Mouse (Mus musculus) forebrain, postnatal 0 days (tissue): ENCODE results near the gene Armc5. TPM values are rescaled to one million over a fixed set of nuclear protein-coding genes. Genes with fewer than 3 reads are reported as not detected.
A peak's percentile ranks its signal among the peaks of the same experiment; 100 is the strongest.

Experiments
- ATAC-seq: fragments of 200-750 bp; cut with Nextera tagmentation; 2 replicates; pipeline ENCODE4 v1.8.0; 2017; ENCODE audit warnings: mild to moderate bottlenecking, moderate library complexity
- DNase-seq: peaks from one replicate; pipeline ENCODE4 v3.0.0-alpha.2; 2015
- H3K27ac ChIP-seq: fragments of 300-500 bp; sonication (generic); 2 replicates; pipeline ENCODE4 v1.5.1; 2014; ENCODE audit warnings: low read depth, mild to moderate bottlenecking, antibody characterized with exemption, low read length, moderate library complexity, mixed read lengths
- H3K27me3 ChIP-seq: fragments of 300-500 bp; sonication (generic); 2 replicates; pipeline ENCODE4 v1.6.1; 2014; ENCODE audit warnings: mild to moderate bottlenecking, low read length, mixed read lengths; ENCODE audit not compliant: insufficient read depth
- H3K36me3 ChIP-seq: fragments of 300-500 bp; sonication (generic); 2 replicates; pipeline ENCODE4 v1.6.1; 2014; ENCODE audit warnings: mild to moderate bottlenecking, moderate library complexity; ENCODE audit not compliant: insufficient read depth
- H3K4me1 ChIP-seq: fragments of 300-500 bp; sonication (generic); 2 replicates; pipeline ENCODE4 v1.6.1; 2014; ENCODE audit warnings: antibody characterized with exemption; ENCODE audit not compliant: insufficient read depth
- H3K4me2 ChIP-seq: fragments of 300-500 bp; sonication (generic); 2 replicates; pipeline ENCODE4 v1.6.1; 2014; ENCODE audit warnings: low read depth, mild to moderate bottlenecking, moderate library complexity
- H3K4me3 ChIP-seq: fragments of 300-500 bp; sonication (generic); 2 replicates; pipeline ENCODE4 v1.5.1; 2014; ENCODE audit warnings: low read depth, low read length, mixed read lengths
- H3K9ac ChIP-seq: fragments of 300-500 bp; sonication (generic); 2 replicates; pipeline ENCODE4 v1.6.1; 2014; ENCODE audit warnings: mild to moderate bottlenecking
- H3K9me3 ChIP-seq: fragments of 300-500 bp; sonication (generic); 2 replicates; pipeline ENCODE4 v1.6.1; 2016; ENCODE audit warnings: low read length
- CTCF ChIP-seq: sonication (generic); IDR thresholded peaks from 2 replicates; pipeline ENCODE4 v1.5.1; 2016; ENCODE audit warnings: antibody characterized with exemption, control low read depth, low read depth
- WGBS: fragments of 180-500 bp; shearing (Covaris S2); extraction: QIAGEN DNeasy Blood & Tissue Kit; methylation state at CpG from one replicate; pipeline ENCODE4 v1.1.7; 2014; 5-methylcytosine and 5-hydroxymethylcytosine counted together
- polyA plus RNA-seq: library from polyadenylated mRNA; unstranded; fragments of >200 nt; fragmentation: Nextera tagmentation; extraction: Ambion mirVana; gene quantifications from 2 replicates; pipeline ENCODE4 v1.2.1, GENCODE M21; 2015
- total RNA-seq: library from RNA; depleted of rRNA; stranded (reverse); fragments of >200 nt; gene quantifications from 2 replicates; pipeline ENCODE4 v1.2.3, GENCODE M21; 2014

Armc5 gene
- total and polyA plus RNA-seq, 2 experiments from 2014 or later: 15.4 to 17.8 TPM

GRCm38 (mm10) chr7:128237927-128238778 is 1.0 kb downstream of the Armc5 start, which contains the start of gene 9130023H24Rik:
Gene 9130023H24Rik, minus strand, starts transcription at chr7:128238031.
- no peaks in the 10 kb centered on the region for H3K9me3 ChIP-seq

GRCm38 (mm10) chr7:128238991-128239390 is 1.8 kb downstream of the Armc5 start:
- Histone ChIP-seq H3K27me3 (no peaks in the 10 kb centered on the region), H3K9ac (no peak overlapping the region), H3K4me2 (peak overlapping the region; percentile 77), H3K4me3 (peak overlapping the region; percentile 77; the same call in 1 of the 2 replicates), H3K4me1 (no peaks in the 10 kb centered on the region; the same call in 1 of the 2 replicates), H3K27ac (no peak overlapping the region), H3K36me3 (peaks cover 23% of the 10 kb centered on the region), H3K9me3 (no peaks in the 10 kb centered on the region)
- WGBS: 23% methylated on average over 4 of the region's 4 CpGs
- TF ChIP-seq CTCF: peak; percentile 51
- ATAC-seq (no peak), DNase-seq (peak; percentile 35)

More at GRCm38 (mm10) chr7:128237927-128238778, 1.0 kb downstream of the Armc5 start, which contains the start of gene 9130023H24Rik:
- peak within 1 kb of the TSS; percentile 98 for H3K27ac ChIP-seq
- H3K4me2 ChIP-seq: peak within 1 kb of the TSS; percentile 77
- H3K4me1 ChIP-seq: no peaks in the 10 kb centered on the region; the same call in 1 of the 2 replicates
- DNase-seq (peak; percentile 100), ATAC-seq (peak; percentile 94)
- peak; percentile 62 for TF ChIP-seq CTCF
- peaks cover 21% of the 10 kb centered on the region for H3K36me3 ChIP-seq
- no peaks in the 10 kb centered on the region for H3K27me3 ChIP-seq
- peak within 1 kb of the TSS; percentile 77 for H3K4me3 ChIP-seq
- 2% methylated on average over 71 of the region's 72 CpGs for WGBS
- peak within 1 kb of the TSS; percentile 79 for H3K9ac ChIP-seq

- no peak for TF ChIP-seq CTCF
- Histone ChIP-seq H3K9me3 (no peaks in the 10 kb centered on the region), H3K4me3 (no peak overlapping the region), H3K4me1 (no peaks in the 10 kb centered on the region; the same call in 1 of the 2 replicates), H3K9ac (no peak overlapping the region), H3K27me3 (no peaks in the 10 kb centered on the region), H3K36me3 (peaks cover 34% of the 10 kb centered on the region), H3K4me2 (no peak overlapping the region), H3K27ac (no peak overlapping the region)
- 92% methylated on average over 27 of the region's 27 CpGs for WGBS
- ATAC-seq: no peak
- no peak for DNase-seq
Observed at GRCm38 (mm10) chr7:128240131-128240784, 3.1 kb downstream of the Armc5 start.

GRCm38 (mm10) chr7:128242331-128242730 is 5.2 kb downstream of the Armc5 start:
- Histone ChIP-seq H3K27ac (no peak overlapping the region), H3K9me3 (no peaks in the 10 kb centered on the region), H3K36me3 (peaks cover 34% of the 10 kb centered on the region), H3K27me3 (no peaks in the 10 kb centered on the region), H3K4me2 (no peak overlapping the region), H3K9ac (no peak overlapping the region), H3K4me1 (no peaks in the 10 kb centered on the region; the same call in 1 of the 2 replicates), H3K4me3 (no peak overlapping the region)
- 97% methylated on average over 16 of the region's 16 CpGs for whole genome bisulfite sequencing
- DNase-seq: no peak
- no peak for ATAC-seq
- no peak for TF ChIP-seq CTCF

GRCm38 (mm10) chr7:128243921-128244320 is 6.8 kb downstream of the Armc5 start:
- H3K27me3 ChIP-seq: no peaks in the 10 kb centered on the region
- no peak for TF ChIP-seq CTCF
- H3K4me3 ChIP-seq: no peak overlapping the region
- no peak for ATAC-seq
- H3K4me2 ChIP-seq: no peak overlapping the region
- H3K9me3 ChIP-seq: no peaks in the 10 kb centered on the region
- no peak for DNase-seq
- H3K36me3 ChIP-seq: peaks cover 34% of the 10 kb centered on the region
- 70% methylated on average over 10 of the region's 10 CpGs for WGBS
- no peaks in the 10 kb centered on the region; the same call in 1 of the 2 replicates for H3K4me1 ChIP-seq
- no peak overlapping the region for H3K9ac ChIP-seq
- no peak overlapping the region for H3K27ac ChIP-seq

GRCm38 (mm10) chr7:128244410-128245025 is 7.4 kb downstream of the Armc5 start:
- ATAC-seq: no peak
- H3K4me3 ChIP-seq: no peak overlapping the region

More at GRCm38 (mm10) chr7:128244410-128245025, 7.4 kb downstream of the Armc5 start:
- no peak for DNase-seq
- H3K9me3 ChIP-seq: no peaks in the 10 kb centered on the region
- no peak for TF ChIP-seq CTCF
- H3K27me3 ChIP-seq: no peaks in the 10 kb centered on the region
- H3K4me1 ChIP-seq: no peaks in the 10 kb centered on the region
- H3K9ac ChIP-seq: no peak overlapping the region
- 87% methylated on average over 18 of the region's 18 CpGs for WGBS
- H3K4me2 ChIP-seq: no peak overlapping the region
- no peak overlapping the region for H3K27ac ChIP-seq
- H3K36me3 ChIP-seq: peaks cover 39% of the 10 kb centered on the region
